Mouse (Mus musculus): ENCODE measurements around the gene Heca. TPM values are rescaled to one million over a fixed set of nuclear protein-coding genes. Genes with fewer than 3 reads are reported as not detected.
"Not testable (repeated sequence)": the region's sequence is repeated elsewhere in the genome, so short reads cannot be mapped to it uniquely, and the experiment has no call there.

Heca gene
- polyA plus RNA-seq, 1 experiment from 2014 or later: 8.5 TPM

GRCm38 (mm10) chr10:17829205-17829604, 118.7 kb downstream of the Heca start:
- WGBS: 87% methylated on average over 4 of the region's 4 CpGs
- no peak overlapping the region for H3K4me2 ChIP-seq (ENCODE audit: low read depth, low read length)
- no peaks in the 10 kb centered on the region for H3K9me3 ChIP-seq (ENCODE audit: control insufficient read depth, low read length)

GRCm38 (mm10) chr10:17827391-17827790, 120.5 kb downstream of the Heca start:
- ATAC-seq (ENCODE audit: low read depth): peak; percentile 33; the same call in 1 of the 2 replicates
- Histone ChIP-seq H3K4me1 (ENCODE audit: control insufficient read depth, insufficient read depth, low read length) (no peaks in the 10 kb centered on the region; the same call in 1 of the 2 replicates), H3K4me3 (ENCODE audit: low read depth, low read length) (peak overlapping the region; percentile 10), H3K9ac (ENCODE audit: low read depth, low read length) (0 out of 2 replicates have a peak overlapping the region, but pooled peaks have one; percentile 47), H3K27ac (replicated peaks; ENCODE audit: low read depth, low read length) (no peak overlapping the region), H3K4me2 (ENCODE audit: low read depth, low read length) (peak overlapping the region; percentile 47), H3K9me3 (ENCODE audit: control insufficient read depth, low read length) (no peaks in the 10 kb centered on the region), H3K36me3 (ENCODE audit: control insufficient read depth, insufficient read depth, low read length) (no peaks in the 10 kb centered on the region), H3K27me3 (replicated peaks; ENCODE audit: control insufficient read depth, insufficient read depth, low read length) (no peaks in the 10 kb centered on the region)
- peak; percentile 59 for DNase-seq (ENCODE audit: low spot score)
- WGBS: 4% methylated on average over 12 of the region's 12 CpGs

More at GRCm38 (mm10) chr10:17829205-17829604, 118.7 kb downstream of the Heca start:
- no peaks in the 10 kb centered on the region for H3K36me3 ChIP-seq (ENCODE audit: control insufficient read depth, insufficient read depth, low read length)
- no peak for ATAC-seq (ENCODE audit: low read depth)
- no peak overlapping the region for H3K9ac ChIP-seq (ENCODE audit: low read depth, low read length)
- no peak overlapping the region for H3K4me3 ChIP-seq (ENCODE audit: low read depth, low read length)
- no peak overlapping the region for H3K27ac ChIP-seq (replicated peaks; ENCODE audit: low read depth, low read length)
- H3K4me1 ChIP-seq (ENCODE audit: control insufficient read depth, insufficient read depth, low read length): no peaks in the 10 kb centered on the region; the same call in 1 of the 2 replicates
- DNase-seq (ENCODE audit: low spot score): no peak
- H3K27me3 ChIP-seq (replicated peaks; ENCODE audit: control insufficient read depth, insufficient read depth, low read length): no peaks in the 10 kb centered on the region

GRCm38 (mm10) chr10:17820422-17820821, 127.4 kb downstream of the Heca start:
- WGBS: 85% methylated on average over 7 of the region's 7 CpGs
- not testable (repeated sequence) for H3K4me2 ChIP-seq (ENCODE audit: low read depth, low read length); H3K4me1 ChIP-seq (ENCODE audit: control insufficient read depth, insufficient read depth, low read length); H3K9me3 ChIP-seq (ENCODE audit: control insufficient read depth, low read length); DNase-seq (ENCODE audit: low spot score); H3K36me3 ChIP-seq (ENCODE audit: control insufficient read depth, insufficient read depth, low read length); ATAC-seq (ENCODE audit: low read depth); H3K9ac ChIP-seq (ENCODE audit: low read depth, low read length); H3K27ac ChIP-seq (replicated peaks; ENCODE audit: low read depth, low read length); H3K4me3 ChIP-seq (ENCODE audit: low read depth, low read length); H3K27me3 ChIP-seq (replicated peaks; ENCODE audit: control insufficient read depth, insufficient read depth, low read length)

Other genes starting within 250 kb of the Heca start
- 37.5 and 40.6 TPM in 2 replicates for gene Cited2, start 224.8 kb downstream of the Heca start, polyA plus RNA-seq (2014; fragmentation: Nextera tagmentation; extraction: Ambion mirVana)
- gene Txlnb, start 151.8 kb downstream of the Heca start, polyA plus RNA-seq (2014; fragmentation: Nextera tagmentation; extraction: Ambion mirVana): 6.7 and 8.2 TPM in 2 replicates
- 143 and 152 TPM in 2 replicates for gene Abracl, start 75.2 kb upstream of the Heca start, polyA plus RNA-seq (2014; fragmentation: Nextera tagmentation; extraction: Ambion mirVana)
- 20.5 and 21.7 TPM in 2 replicates for gene Reps1, start 107.8 kb upstream of the Heca start, polyA plus RNA-seq (2014; fragmentation: Nextera tagmentation; extraction: Ambion mirVana)

Data from embryonic facial prominence, embryonic 14.5 days (tissue).